Comparison of ENCODE assay signal across 12 mouse cellular contexts in the genomic region with DNA sequence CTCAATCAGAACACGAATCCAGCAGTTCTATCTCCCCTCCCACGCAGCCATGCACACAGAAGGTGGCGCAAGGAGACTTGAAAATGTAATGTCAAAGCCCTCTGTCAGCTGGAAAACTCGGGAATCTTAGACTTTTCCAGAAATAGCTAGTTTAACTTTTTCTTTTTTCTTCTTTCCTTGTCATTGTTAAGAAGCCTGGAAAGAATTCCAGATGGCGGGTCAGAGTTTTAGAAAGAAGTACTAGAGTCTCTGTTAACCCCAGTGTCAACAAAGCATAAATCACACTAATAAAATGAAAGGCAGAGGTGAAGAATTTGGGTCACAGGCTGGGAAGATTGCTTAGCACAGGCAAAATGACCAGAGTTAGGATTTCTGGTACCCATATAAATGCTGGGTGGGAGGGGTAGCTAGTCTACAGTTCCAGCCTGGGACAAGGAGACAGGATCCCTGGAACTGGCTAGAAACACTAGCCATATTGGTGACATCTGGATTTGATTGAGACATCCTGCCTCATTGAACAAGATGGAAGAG.
A peak's percentile ranks its signal among the peaks of the same experiment; 100 is the strongest.
DNase-seq lines count a peak whose midpoint lies in the region; ATAC-seq and TF ChIP-seq lines count a peak whose summit lies in the region.
"Had no signal": no experiment of that assay in that cellular context is flagged by ENCODE, and none has a peak within 500 bp of the region (broad histone marks: within the 10 kb centered on the region; RNA-seq: fewer than 3 reads in every experiment).

No protein-coding gene starts in this region.

- no peak overlapping the region for H3K27ac ChIP-seq in midbrain, postnatal 0 days (ENCODE audit: low read depth, low read length)
- no peak overlapping the region for H3K27ac ChIP-seq in midbrain, embryonic 15.5 days
- H3K27ac ChIP-seq in kidney, embryonic 16.5 days (ENCODE audit: low read length): peak overlapping the region; percentile 62
- H3K27ac ChIP-seq: lung, embryonic 15.5 days had no signal

- WGBS in midbrain, postnatal 0 days: 63% methylated on average over 5 of the region's 5 CpGs
- WGBS in midbrain, embryonic 15.5 days: 63% methylated on average over 5 of the region's 5 CpGs
- 20% methylated on average over 5 of the region's 5 CpGs for WGBS in kidney, embryonic 16.5 days

- H3K4me2 ChIP-seq in midbrain, postnatal 0 days (ENCODE audit: low read depth, low read length, poor library complexity, severe bottlenecking): no peak overlapping the region
- H3K4me2 ChIP-seq in midbrain, embryonic 15.5 days: no peak overlapping the region
- H3K4me2 ChIP-seq in kidney, embryonic 16.5 days (replicated peaks; ENCODE audit: low read depth, low read length): no peak overlapping the region
- H3K4me2 ChIP-seq: lung, embryonic 15.5 days had no signal

- no peaks in the 10 kb centered on the region for H3K4me1 ChIP-seq in midbrain, postnatal 0 days (ENCODE audit: insufficient read depth, low read length)
- H3K4me1 ChIP-seq in midbrain, embryonic 15.5 days: peaks cover 15% of the 10 kb centered on the region
- peaks cover 16% of the 10 kb centered on the region for H3K4me1 ChIP-seq in kidney, embryonic 16.5 days (ENCODE audit: insufficient read depth, low read length)
- H3K4me1 ChIP-seq: lung, embryonic 15.5 days had no signal

- no peak for ATAC-seq in midbrain, postnatal 0 days (ENCODE audit: low FRiP score)
- ATAC-seq in midbrain, embryonic 15.5 days (replicated peaks): no peak
- peak; percentile 75; the same call in 1 of the 2 replicates for ATAC-seq in kidney, embryonic 16.5 days (ENCODE audit: low FRiP score, low TSS enrichment)
- no peak for ATAC-seq in erythroid progenitor cell, adult 5-6 weeks (replicated peaks; ENCODE audit: low FRiP score, poor library complexity, severe bottlenecking)

- TF ChIP-seq CTCF in midbrain, postnatal 0 days (IDR thresholded peaks at IDR 0.05): peak; percentile 17

- no peaks in the 10 kb centered on the region for H3K36me3 ChIP-seq in midbrain, postnatal 0 days (ENCODE audit: insufficient read depth, low read length)
- H3K36me3 ChIP-seq in midbrain, embryonic 15.5 days (replicated peaks): no peaks in the 10 kb centered on the region
- H3K36me3 ChIP-seq in kidney, embryonic 16.5 days (ENCODE audit: insufficient read depth, low read length): no peaks in the 10 kb centered on the region
- H3K36me3 ChIP-seq: lung, embryonic 15.5 days had no signal

- no peak overlapping the region for H3K9ac ChIP-seq in midbrain, postnatal 0 days (replicated peaks; ENCODE audit: low read length, poor library complexity, severe bottlenecking)
- no peak overlapping the region for H3K9ac ChIP-seq in midbrain, embryonic 15.5 days
- H3K9ac ChIP-seq in kidney, embryonic 16.5 days (replicated peaks; ENCODE audit: low read length): no peak overlapping the region
- H3K9ac ChIP-seq: lung, embryonic 15.5 days had no signal

- H3K4me3 ChIP-seq in midbrain, postnatal 0 days (ENCODE audit: low read depth, low read length): no peak overlapping the region
- H3K4me3 ChIP-seq in midbrain, embryonic 15.5 days: no peak overlapping the region
- no peak overlapping the region for H3K4me3 ChIP-seq in kidney, embryonic 16.5 days (ENCODE audit: low read length)
- H3K4me3 ChIP-seq: erythroblast, embryonic 14.5 days; lung, embryonic 15.5 days had no signal

- no peaks in the 10 kb centered on the region for H3K27me3 ChIP-seq in midbrain, postnatal 0 days (ENCODE audit: insufficient read depth, low read length)
- H3K27me3 ChIP-seq in midbrain, embryonic 15.5 days (replicated peaks): no peaks in the 10 kb centered on the region
- no peaks in the 10 kb centered on the region for H3K27me3 ChIP-seq in kidney, embryonic 16.5 days (ENCODE audit: insufficient read depth, low read length)
- H3K27me3 ChIP-seq: lung, embryonic 15.5 days had no signal

- peak; percentile 6 for DNase-seq in adrenal gland, postnatal 14 days
- DNase-seq in adrenal gland, postnatal 4 days (ENCODE audit: low spot score in 2 of 2): no peak
- no peak for DNase-seq in midbrain, postnatal 0 days (ENCODE audit: low spot score)
- DNase-seq in skeletal muscle tissue, adult 2 months (ENCODE audit: low read depth, low spot score): peak; percentile 21
- no peak for DNase-seq in adrenal gland, postnatal 25 days
- DNase-seq: gastrocnemius, postnatal 25 days; spleen, adult 18-20 months had no signal

- H3K9me3 ChIP-seq in midbrain, postnatal 0 days (ENCODE audit: low read length): no peaks in the 10 kb centered on the region
- H3K9me3 ChIP-seq in midbrain, embryonic 15.5 days: no peaks in the 10 kb centered on the region
- H3K9me3 ChIP-seq in kidney, embryonic 16.5 days (ENCODE audit: low read length): no peaks in the 10 kb centered on the region
- H3K9me3 ChIP-seq: lung, embryonic 15.5 days had no signal

Comparison
In these comparisons a context has a peak if more than half of its experiments do, and no peak if none do; other contexts are left out.
1. DNase-seq: peak in adrenal gland, postnatal 14 days (single experiment) and skeletal muscle tissue, adult 2 months (single experiment); none in adrenal gland, postnatal 4 days (0 of 2), midbrain, postnatal 0 days (single experiment) and adrenal gland, postnatal 25 days (single experiment).